In genomic region chr9:85331521-85331920, GRCm38 (mm10) we compare ENCODE assay signal across 31 mouse cellular contexts. TPM values are rescaled to one million over a fixed set of nuclear protein-coding genes. Genes with fewer than 3 reads are reported as not detected.
A peak's percentile ranks its signal among the peaks of the same experiment; 100 is the strongest.
DNase-seq lines count a peak whose midpoint lies in the region; ATAC-seq and TF ChIP-seq lines count a peak whose summit lies in the region.
"Had no signal": no experiment of that assay in that cellular context is flagged by ENCODE, and none has a peak within 500 bp of the region (broad histone marks: within the 10 kb centered on the region; RNA-seq: fewer than 3 reads in every experiment).

No protein-coding gene starts in this region.

- no peak overlapping the region for H3K4me3 ChIP-seq in kidney, adult 2 months (ENCODE audit: insufficient read depth, low read depth, low read length)
- H3K4me3 ChIP-seq in kidney, embryonic 16.5 days (ENCODE audit: low read length), result no peak overlapping the region
- H3K4me3 ChIP-seq in liver, adult 2 months (ENCODE audit: insufficient read depth, low read depth, low read length), result no peak overlapping the region
- H3K4me3 ChIP-seq: forebrain, embryonic 13.5 days; heart, embryonic 13.5 days; layer of hippocampus, adult 2 months; left cerebral cortex, adult 2 months; limb, embryonic 10.5 days; liver, embryonic 12.5 days; midbrain, embryonic 10.5 days had no signal

- TF ChIP-seq POLR2A in kidney, adult 2 months (IDR thresholded peaks at IDR 0.05; ENCODE audit: low read depth, low read length), result no peak
- no peak for TF ChIP-seq POLR2A in liver, adult 2 months (IDR thresholded peaks at IDR 0.05; ENCODE audit: extremely low read depth, insufficient read depth, low read length)

- H3K36me3 ChIP-seq in kidney, adult 2 months (ENCODE audit: control insufficient read depth, insufficient read depth, low read length), result no peaks in the 10 kb centered on the region
- H3K36me3 ChIP-seq in kidney, embryonic 16.5 days (ENCODE audit: insufficient read depth, low read length), result no peaks in the 10 kb centered on the region
- no peaks in the 10 kb centered on the region for H3K36me3 ChIP-seq in liver, adult 2 months (ENCODE audit: control insufficient read depth, insufficient read depth, low read length)
- H3K36me3 ChIP-seq: G1E; heart, embryonic 13.5 days; limb, embryonic 10.5 days; liver, embryonic 12.5 days; midbrain, embryonic 10.5 days had no signal

- no peaks in the 10 kb centered on the region for H3K4me1 ChIP-seq in kidney, adult 2 months (ENCODE audit: control insufficient read depth, insufficient read depth, low read length)
- H3K4me1 ChIP-seq in kidney, embryonic 16.5 days (ENCODE audit: insufficient read depth, low read length), result no peaks in the 10 kb centered on the region
- no peaks in the 10 kb centered on the region for H3K4me1 ChIP-seq in liver, adult 2 months (ENCODE audit: control insufficient read depth, insufficient read depth, low read length)
- H3K4me1 ChIP-seq: heart, embryonic 13.5 days had no signal

- intact Hi-C loops in gastrocnemius, postnatal 36 days (cut with DNase I), result no loop called here

- H3K4me2 ChIP-seq in kidney, embryonic 16.5 days (replicated peaks; ENCODE audit: low read depth, low read length), result no peak overlapping the region
- H3K4me2 ChIP-seq: forebrain, embryonic 13.5 days; heart, embryonic 13.5 days; liver, embryonic 12.5 days had no signal

- no peak overlapping the region for H3K27ac ChIP-seq in kidney, adult 2 months (ENCODE audit: insufficient read depth, low read depth, low read length)
- no peak overlapping the region for H3K27ac ChIP-seq in kidney, embryonic 16.5 days (ENCODE audit: low read length)
- no peak overlapping the region for H3K27ac ChIP-seq in liver, adult 2 months (replicated peaks; ENCODE audit: insufficient read depth, low read depth, low read length)
- H3K27ac ChIP-seq: forebrain, embryonic 13.5 days; heart, embryonic 13.5 days; layer of hippocampus, adult 2 months; left cerebral cortex, adult 2 months; limb, embryonic 10.5 days; liver, embryonic 12.5 days; midbrain, embryonic 10.5 days had no signal

- H3K9me3 ChIP-seq in kidney, embryonic 16.5 days (ENCODE audit: low read length), result no peaks in the 10 kb centered on the region
- H3K9me3 ChIP-seq: forebrain, embryonic 13.5 days; heart, embryonic 13.5 days; limb, embryonic 10.5 days; liver, embryonic 12.5 days; midbrain, embryonic 10.5 days had no signal

- H3K9ac ChIP-seq in kidney, embryonic 16.5 days (replicated peaks; ENCODE audit: low read length), result no peak overlapping the region
- no peak overlapping the region for H3K9ac ChIP-seq in liver, adult 2 months (ENCODE audit: low read depth, low read length)
- H3K9ac ChIP-seq: forebrain, embryonic 13.5 days; heart, embryonic 13.5 days; liver, embryonic 12.5 days had no signal

- peak; percentile 7 for DNase-seq in gastrocnemius, adult 18-20 months (ENCODE audit: low spot score)
- DNase-seq in gastrocnemius, postnatal 36 days, result no peak
- peak; percentile 21 for DNase-seq in kidney, adult 2 months
- peak; percentile 47 for DNase-seq in liver, adult 2 months (ENCODE audit: extremely low read depth, low read depth, low spot score)
- no peak for DNase-seq in liver
- peak; percentile 32 for DNase-seq in brain, adult 2 months (ENCODE audit: low read depth, low spot score)
- no peak for DNase-seq in right cerebral cortex, postnatal 4 days
- DNase-seq: adrenal gland, postnatal 14 days; cerebellum, adult 2 months; gastrocnemius, postnatal 10 days; kidney, adult 8-10 months; lung, adult 2 months; lung, postnatal 4 days; retina, postnatal 1 day; thymus, postnatal 14 days had no signal

- H3K27me3 ChIP-seq in kidney, adult 2 months (replicated peaks; ENCODE audit: control insufficient read depth, insufficient read depth, low read length), result no peaks in the 10 kb centered on the region
- no peaks in the 10 kb centered on the region for H3K27me3 ChIP-seq in kidney, embryonic 16.5 days (ENCODE audit: insufficient read depth, low read length)
- H3K27me3 ChIP-seq in liver, adult 2 months (ENCODE audit: control insufficient read depth, insufficient read depth, low read length), result no peaks in the 10 kb centered on the region
- H3K27me3 ChIP-seq: heart, embryonic 13.5 days had no signal

- TF ChIP-seq CTCF in kidney, adult 2 months (conservative IDR thresholded peaks at IDR 0.05; ENCODE audit: insufficient read depth, insufficient read length, low read depth, low read length), result no peak
- no peak for TF ChIP-seq CTCF in liver, adult 2 months (IDR thresholded peaks at IDR 0.05; ENCODE audit: low read depth, low read length)

- no peaks in the 10 kb centered on the region for H3K79me2 ChIP-seq in liver, adult 2 months (ENCODE audit: control insufficient read depth, insufficient read depth, low read length)

- 65% methylated on average over 2 of the region's 2 CpGs for WGBS in kidney, adult 2 months
- WGBS in kidney, embryonic 16.5 days, result 75% methylated on average over 2 of the region's 2 CpGs
- 76% methylated on average over 2 of the region's 2 CpGs for WGBS in liver, adult 2 months

- ATAC-seq in kidney, embryonic 16.5 days (ENCODE audit: low FRiP score, low TSS enrichment), result no peak
- ATAC-seq: forebrain, embryonic 13.5 days; liver, embryonic 12.5 days had no signal

RNA-seq across cellular contexts. Expression of gene Tent5a, which starts 4.4 kb away (rescaled TPM):
- 1 to 10 TPM; 1.8 to 2.2 TPM for total RNA-seq in gastrocnemius, adult 18-20 months (2021)
- total RNA-seq in gastrocnemius, postnatal 36 days (2021), result 1 to 10 TPM; 2.0 to 2.6 TPM
- polyA plus RNA-seq in kidney, adult 2 months (2012; rRNA removed), result 2.3 and 2.5 TPM in 2 replicates
- polyA plus RNA-seq in kidney, embryonic 16.5 days (2015; fragmentation: Nextera tagmentation; extraction: Ambion mirVana), result 2.8 and 3.0 TPM in 2 replicates
- total RNA-seq in liver, adult 2 months (2014; rRNA removed), result 7.6 and 9.1 TPM in 2 replicates
- polyA plus RNA-seq in liver, adult 2 months (2012; rRNA removed), result 2.3 and 3.0 TPM in 2 replicates

RNA-seq across cellular contexts. Expression of gene Gm11114, which starts 18.9 kb away (rescaled TPM):
- not detected for total RNA-seq in gastrocnemius, adult 18-20 months (2021)
- not detected for total RNA-seq in gastrocnemius, postnatal 36 days (2021)
- polyA plus RNA-seq in kidney, adult 2 months (2012; rRNA removed), result not detected in 2 replicates
- polyA plus RNA-seq in kidney, embryonic 16.5 days (2015; fragmentation: Nextera tagmentation; extraction: Ambion mirVana), result not detected in 2 replicates
- total RNA-seq in liver, adult 2 months (2014; rRNA removed), result not detected in 2 replicates
- polyA plus RNA-seq in liver, adult 2 months (2012; rRNA removed), result not detected in 2 replicates
- total RNA-seq: adrenal gland, postnatal 14 days; common myeloid progenitor, adult 5-6 weeks; G1E; gastrocnemius, postnatal 10 days; hematopoietic stem cell, adult 5-6 weeks; layer of hippocampus, adult 2 months; left cerebral cortex, adult 2 months; monocyte, adult 5-6 weeks had no signal
- polyA plus RNA-seq: cerebellum, adult 2 months; embryonic facial prominence, embryonic 11.5 days; forebrain, embryonic 13.5 days; frontal cortex, adult 2 months; G1E; heart, embryonic 13.5 days; limb, embryonic 10.5 days; liver, embryonic 12.5 days; lung, adult 2 months; midbrain, embryonic 10.5 days; neural tube, embryonic 11.5 days; testis, adult 2 months had no signal

Comparison
In these comparisons a context has a peak if more than half of its experiments do, and no peak if none do; other contexts are left out.
1. DNase-seq: peak in gastrocnemius, adult 18-20 months (single experiment), kidney, adult 2 months (single experiment), liver, adult 2 months (single experiment) and brain, adult 2 months (single experiment); none in gastrocnemius, postnatal 36 days (0 of 2), liver (single experiment) and right cerebral cortex, postnatal 4 days (single experiment).